Mouse (Mus musculus) lung, adult 2 months (tissue): ENCODE results near the gene Dock11.

Experiments
- CTCF ChIP-seq: fragments of 200-500 bp; IDR thresholded peaks from 2 replicates; pipeline ENCODE4 v1.5.1; 2011; ENCODE audit warnings: mild to moderate bottlenecking, low read length, control low read depth; ENCODE audit not compliant: insufficient read depth
- POLR2A ChIP-seq: fragments of 200-500 bp; IDR thresholded peaks from 2 replicates; pipeline ENCODE4 v1.6.1; 2011; ENCODE audit warnings: low read depth, mild to moderate bottlenecking, control low read depth, low read length, borderline replicate concordance; ENCODE audit errors: extremely low read depth

DNA sequence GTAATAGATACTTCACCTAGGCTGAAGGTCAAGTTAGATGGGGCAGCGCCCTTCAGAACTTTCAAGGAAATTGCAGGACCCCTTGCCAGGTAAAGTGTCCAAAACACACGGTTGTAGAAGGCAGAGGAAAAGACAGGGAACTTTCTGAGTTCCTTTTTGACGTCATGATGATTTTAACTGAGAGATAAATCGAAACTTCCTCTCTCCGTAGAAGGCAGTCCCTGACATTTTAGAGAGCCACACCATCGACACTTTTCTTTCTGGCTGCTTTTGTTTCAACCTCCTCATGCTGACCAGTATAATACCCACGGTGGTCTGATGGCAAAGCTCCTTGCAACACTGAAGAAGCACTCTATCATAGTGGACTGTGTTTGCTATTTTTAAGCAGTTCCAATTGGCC, 15.7 kb downstream of the Dock11 start:
- TF ChIP-seq CTCF (no peak), POLR2A (no peak)
